Mouse (Mus musculus): ENCODE measurements around the gene Vps13a.

Gene Vps13a

GRCm38 (mm10) chr19:16593256-16593974, 187.3 kb downstream of the Vps13a start:
- DNase-seq (ENCODE audit: extremely low spot score, low read depth, low spot score) = no peak

- peak; percentile 41 for DNase-seq (ENCODE audit: extremely low spot score, low read depth, low spot score)
Measured at GRCm38 (mm10) chr19:16585379-16585778, 195.4 kb downstream of the Vps13a start.

- DNase-seq (ENCODE audit: extremely low spot score, low read depth, low spot score) = no peak
Measured at GRCm38 (mm10) chr19:16584546-16584945, 196.2 kb downstream of the Vps13a start.

- DNase-seq (ENCODE audit: extremely low spot score, low read depth, low spot score) = no peak
Measured at GRCm38 (mm10) chr19:16580501-16580900, 200.2 kb downstream of the Vps13a start.

GRCm38 (mm10) chr19:16579656-16580260, 201.0 kb downstream of the Vps13a start:
- DNase-seq (ENCODE audit: extremely low spot score, low read depth, low spot score) = no peak

- no peak for DNase-seq (ENCODE audit: extremely low spot score, low read depth, low spot score)
Measured at GRCm38 (mm10) chr19:16576790-16577189, 203.9 kb downstream of the Vps13a start.

All from hindlimb bud, embryonic 11.5 days (tissue).